Mouse (Mus musculus) spleen, embryonic (tissue): Measurements from ENCODE around the gene Nsrp1.

Experiments
- CTCF ChIA-PET: fragments of 350-600 bp; sonication (Branson Sonifier 250); formaldehyde crosslinking; loops from one replicate; lab custom pipeline; 2022; lab: Charles Lee

Gene Nsrp1

DNA sequence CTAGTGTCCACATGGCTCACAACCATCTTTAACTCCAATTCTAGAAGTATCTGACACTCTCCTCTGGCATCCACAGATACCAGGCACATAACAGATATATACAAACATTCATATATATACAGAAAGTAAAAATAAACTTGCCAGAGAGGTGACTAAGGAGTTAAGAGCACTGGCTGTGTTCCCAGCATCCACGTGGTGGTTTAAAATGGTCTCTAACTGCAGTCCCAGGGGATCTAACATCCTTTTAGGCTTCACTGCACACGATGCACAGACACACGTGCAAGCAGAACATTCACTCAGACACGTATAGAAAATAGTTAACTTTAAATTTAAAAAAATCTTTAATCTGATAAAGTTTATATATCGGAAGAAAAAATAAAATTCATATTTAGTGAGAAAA, 16.3 kb downstream of the Nsrp1 start:
- CTCF ChIA-PET: no interaction called here

DNA sequence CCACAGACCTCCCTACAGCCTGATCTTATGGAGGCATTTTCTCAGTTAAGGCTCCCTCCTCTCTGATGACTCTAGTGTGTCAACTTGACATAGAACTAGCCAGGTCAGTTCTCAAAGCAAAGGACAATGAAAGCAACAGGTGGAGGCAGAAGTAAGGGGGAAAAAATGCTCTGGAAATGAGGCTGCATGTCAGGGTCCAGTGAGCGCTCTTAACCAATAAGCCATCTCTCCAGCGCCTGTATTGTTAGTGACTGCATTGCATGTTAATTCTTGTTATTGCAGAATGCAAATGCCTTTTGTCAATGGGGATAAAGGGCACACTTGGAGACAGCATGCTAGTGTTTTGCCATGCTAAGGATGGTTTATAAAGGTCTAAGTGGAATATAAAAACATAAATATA, 35.4 kb downstream of the Nsrp1 start:
- CTCF ChIA-PET: no interaction called here

DNA sequence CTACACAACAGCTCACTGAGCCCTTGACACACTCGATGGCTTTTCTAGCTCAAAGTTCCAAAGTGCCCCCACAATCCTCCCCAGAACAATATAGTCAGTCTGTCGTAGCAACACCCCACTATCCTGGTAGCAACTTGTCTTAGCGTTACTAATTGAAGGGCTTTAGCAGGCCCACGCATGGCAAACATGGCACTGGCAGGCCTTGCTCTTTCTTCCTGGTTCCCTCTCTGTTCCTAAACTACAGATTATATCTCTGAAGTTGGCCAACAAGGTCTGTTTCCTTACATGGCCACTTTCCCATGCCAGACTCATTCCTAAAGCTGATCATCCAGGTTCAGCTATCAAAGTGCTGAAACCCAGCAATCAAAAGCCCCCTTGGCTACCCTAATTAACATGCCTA, 36.3 kb downstream of the Nsrp1 start:
- CTCF ChIA-PET: no interaction called here

DNA sequence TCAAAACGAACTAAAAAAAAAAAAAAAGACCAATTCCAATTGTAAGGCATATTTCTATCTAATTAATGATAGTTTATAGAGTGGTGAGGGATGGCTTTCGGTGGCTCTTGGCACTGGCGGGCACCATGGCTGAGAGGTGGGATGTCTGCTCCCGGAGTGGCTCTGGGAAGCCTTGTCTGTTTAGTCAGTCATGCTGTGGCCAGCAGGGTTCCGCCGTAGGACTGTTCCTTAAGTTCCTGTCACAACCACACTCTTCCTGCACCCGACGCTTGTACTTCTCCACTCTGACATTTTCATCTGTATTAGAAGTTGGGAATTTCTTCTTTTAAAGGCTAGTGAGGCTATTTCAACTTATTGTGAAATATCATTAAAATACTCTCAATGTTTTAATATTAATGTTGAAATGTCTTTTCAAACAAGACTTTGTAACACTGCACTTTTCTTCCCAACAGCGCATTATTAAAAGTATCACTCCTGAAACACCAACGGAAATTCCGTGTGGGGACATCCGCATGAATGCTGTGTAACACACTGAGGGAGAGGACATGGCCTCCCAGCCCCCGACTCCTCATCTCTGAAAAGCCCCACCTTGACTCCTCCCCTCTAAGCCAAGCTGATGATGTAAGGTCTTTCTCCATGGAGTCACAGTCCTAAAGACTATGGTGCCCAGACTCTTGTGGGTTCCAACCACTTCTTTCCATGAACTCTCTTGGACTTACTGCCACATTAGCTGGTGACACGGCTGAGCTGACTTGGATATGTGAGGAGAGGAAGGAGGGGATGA, 46.9 kb downstream of the Nsrp1 start:
- CTCF ChIA-PET: no interaction called here

DNA sequence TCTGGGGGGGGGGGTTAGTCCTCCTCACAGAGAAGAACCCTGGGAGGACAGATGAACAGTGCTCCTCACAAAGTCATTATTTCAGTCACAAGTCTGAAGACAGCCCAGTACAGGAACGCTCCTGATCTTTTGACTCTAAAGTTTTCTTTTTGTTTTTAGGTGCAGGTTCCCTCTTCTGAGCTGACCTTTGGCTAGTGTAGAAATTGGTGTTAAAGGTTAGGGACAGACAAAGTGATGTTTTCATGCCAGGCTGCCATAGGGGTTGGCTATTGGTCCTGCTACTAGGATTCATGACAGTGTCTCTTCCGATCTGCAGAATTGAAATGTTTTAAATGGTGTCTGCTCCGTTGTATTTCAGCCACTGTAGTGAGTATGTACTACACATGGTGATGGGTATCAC, 50.1 kb downstream of the Nsrp1 start:
- CTCF ChIA-PET: no interaction called here

DNA sequence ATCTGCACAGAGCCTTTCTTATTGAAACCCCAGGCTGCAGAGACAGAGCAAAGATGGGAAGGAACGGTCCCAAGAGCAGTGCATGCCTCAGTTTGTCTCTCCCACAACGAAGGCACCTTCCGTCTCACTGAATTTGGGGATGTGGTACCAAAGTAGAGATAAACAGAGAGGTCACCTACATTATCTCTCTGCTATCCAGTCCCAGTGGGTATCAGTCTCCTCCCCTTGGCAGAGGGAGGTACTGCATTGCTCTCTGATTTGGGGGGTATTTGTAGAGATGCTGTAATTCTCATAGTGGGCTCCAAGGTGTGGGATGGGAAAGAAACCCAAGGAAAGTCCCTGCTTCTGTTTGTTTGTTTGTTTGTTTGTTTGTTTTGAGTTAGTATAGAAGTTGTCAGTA, 51.7 kb downstream of the Nsrp1 start:
- CTCF ChIA-PET: no interaction called here

DNA sequence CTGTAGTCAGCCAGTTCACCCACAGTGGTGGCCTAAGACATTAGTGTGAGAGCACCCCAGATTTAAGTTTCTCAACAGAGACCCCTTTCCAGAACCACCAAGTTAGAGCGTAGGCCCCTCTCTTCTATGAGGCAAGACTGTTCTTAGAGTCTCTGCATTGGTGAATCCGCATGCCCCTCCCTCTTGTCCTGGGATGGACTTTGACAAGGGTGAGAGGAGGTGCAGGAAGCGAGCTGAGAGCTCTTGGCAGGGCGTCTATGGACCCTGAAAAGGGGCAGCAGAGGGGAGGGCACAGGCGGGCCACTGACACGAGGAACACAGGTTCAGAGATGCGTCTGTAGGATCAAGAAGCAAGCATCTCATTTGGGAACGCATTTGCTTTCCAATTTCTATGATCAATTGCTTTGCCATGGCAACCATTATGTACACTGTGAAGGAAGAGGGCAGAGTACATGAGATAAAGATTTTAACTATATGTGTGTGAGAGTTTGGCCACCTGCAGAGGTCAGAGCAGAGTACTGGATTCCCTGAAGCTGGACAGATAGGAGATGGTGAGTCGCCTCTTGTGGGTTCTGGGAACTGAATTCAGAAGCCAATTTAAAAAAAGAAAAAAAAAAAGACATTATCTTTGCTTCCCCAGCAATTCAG, 56.4 kb downstream of the Nsrp1 start:
- CTCF ChIA-PET: no interaction called here

DNA sequence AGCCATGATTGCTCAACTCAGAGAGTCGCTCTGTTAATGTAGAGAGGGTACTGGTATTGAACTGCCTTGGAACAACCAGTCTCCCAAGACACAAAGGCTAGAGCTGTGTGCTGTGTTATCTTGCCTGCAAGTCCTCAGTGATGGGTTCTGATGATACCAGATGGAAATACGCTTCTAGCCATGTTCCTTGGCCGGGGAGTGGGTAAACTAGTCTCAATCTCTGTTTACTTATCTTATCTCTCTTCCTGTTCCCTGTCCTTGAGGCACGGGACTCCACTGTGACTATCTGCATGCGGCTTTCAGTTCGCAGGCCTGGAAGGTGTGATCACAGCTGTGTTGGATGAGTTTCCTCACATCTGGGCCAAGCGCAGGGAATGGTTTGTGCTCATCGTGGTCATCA, 58.7 kb downstream of the Nsrp1 start:
- CTCF ChIA-PET: no interaction called here

DNA sequence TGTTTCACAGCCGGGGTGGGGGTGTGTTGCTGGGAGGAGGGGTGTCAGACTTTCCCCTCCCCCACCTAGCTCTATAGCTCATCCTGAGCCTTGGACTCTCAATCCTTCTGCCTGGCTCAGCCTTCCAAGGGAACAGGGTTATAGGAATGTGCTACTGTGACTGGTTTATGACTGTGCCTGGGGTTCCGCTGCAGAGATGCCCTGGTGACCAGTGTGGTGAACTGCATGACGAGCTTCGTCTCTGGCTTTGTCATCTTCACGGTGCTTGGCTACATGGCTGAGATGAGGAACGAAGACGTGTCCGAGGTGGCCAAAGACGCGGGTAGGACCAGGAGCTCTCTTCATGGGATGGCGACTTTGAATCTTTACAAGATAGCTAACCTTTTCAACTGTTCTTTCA, 60.2 kb downstream of the Nsrp1 start:
- CTCF ChIA-PET: no interaction called here

DNA sequence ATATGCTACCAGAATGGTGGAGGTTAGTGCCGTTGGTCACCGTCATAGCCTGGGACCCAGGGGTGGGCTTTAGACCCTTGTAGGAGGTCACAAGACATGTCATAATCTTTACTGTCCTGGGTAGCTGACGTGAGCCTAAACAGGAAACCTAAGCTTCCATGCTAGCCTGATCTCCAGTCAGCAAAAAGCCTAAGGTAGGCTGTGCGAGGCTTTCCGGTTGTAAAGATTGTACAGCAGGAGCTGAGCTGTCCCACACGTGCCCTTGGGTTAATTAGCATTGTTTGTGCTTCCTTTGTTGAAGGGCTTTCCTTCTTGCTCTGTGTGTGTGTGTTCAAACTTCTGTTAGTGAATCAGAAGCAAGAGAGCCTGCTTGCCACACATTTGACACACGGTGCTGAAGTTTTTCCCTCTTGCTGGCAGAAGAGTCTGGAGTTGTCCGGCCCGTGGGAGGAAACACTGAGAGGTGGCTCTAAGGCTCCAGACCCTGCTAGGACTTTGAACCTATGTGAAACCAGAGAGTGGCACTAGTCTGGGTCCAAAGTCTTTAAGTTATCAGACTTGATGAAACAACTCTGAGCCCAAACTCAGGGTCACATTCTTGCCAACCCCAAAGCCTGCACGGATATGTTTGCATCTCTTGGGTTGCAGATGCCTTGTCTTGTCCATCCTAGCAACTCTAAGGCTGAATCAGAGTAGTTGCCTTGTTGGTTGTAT, 67.3 kb downstream of the Nsrp1 start:
- CTCF ChIA-PET: no interaction called here

DNA sequence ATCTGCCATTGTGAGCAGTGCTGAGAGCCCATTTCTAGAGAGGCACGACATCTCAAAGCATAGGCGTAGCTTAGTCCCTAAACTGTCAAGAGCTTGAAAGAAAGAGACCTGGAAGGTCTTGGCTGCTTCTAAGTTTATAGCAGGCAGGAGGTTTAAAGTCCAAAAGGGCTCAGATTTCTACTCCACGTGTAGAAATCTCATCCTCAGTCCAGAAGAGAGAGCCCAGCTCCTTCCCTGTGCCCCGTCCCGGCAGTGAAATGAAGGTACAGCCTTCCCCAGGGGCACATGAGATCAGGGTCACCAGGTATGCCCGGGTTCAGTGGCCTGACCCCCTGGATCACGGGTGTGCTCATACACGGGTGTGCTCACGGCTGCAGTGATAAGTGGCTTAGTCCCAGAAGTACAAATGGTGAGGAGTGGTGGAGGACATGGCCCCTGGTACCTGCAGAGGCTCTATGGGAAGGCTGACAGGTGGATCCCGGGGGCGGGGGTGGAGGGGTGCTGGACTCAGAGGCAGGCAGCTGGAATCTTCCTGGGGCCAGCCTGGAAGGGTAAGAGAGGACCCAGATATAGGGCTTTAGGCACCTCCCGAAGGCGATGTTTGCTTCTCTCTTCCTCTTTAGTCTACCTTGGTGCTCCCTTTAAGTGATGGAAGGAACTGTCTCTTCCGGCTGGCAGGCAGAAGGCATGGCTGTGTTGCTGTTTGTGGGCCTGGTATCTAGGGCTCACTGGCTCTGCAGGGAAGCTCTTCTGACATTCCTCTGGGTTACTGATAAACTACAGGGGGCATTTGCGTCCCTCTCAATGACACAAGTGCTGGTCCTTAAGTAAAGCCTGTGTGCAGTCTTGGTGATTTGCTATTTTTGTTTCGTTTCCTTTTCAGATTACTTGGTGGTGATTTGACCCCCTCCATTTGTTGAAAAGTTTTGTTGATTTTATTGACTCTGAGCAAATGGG, 68.9 kb downstream of the Nsrp1 start:
- CTCF ChIA-PET: no interaction called here

DNA sequence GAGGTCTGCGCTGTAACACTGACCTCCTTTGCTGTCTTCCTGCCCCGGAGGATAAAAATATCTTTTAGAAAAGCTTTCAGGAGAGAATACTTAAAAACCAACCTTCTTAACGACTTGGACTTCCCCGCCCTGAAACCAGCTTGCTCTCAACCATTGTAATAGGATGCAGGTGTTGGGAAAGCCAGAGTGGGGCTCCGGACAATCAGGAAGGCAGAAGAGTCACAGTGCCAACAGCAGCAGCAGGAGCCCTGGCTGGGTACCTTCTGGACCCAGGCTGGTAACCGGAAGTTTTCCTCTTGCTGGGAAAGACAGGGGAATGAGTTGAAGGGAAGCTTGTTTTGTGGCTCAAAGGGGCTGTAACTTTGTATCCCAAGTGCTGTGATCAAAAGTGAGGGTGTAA, 71.6 kb downstream of the Nsrp1 start:
- CTCF ChIA-PET: interaction anchor here (1.1 kb wide), 1 partner anchor 9 kb away, joined by 7 read pairs; the partner anchor contains the start of gene Slc6a4

DNA sequence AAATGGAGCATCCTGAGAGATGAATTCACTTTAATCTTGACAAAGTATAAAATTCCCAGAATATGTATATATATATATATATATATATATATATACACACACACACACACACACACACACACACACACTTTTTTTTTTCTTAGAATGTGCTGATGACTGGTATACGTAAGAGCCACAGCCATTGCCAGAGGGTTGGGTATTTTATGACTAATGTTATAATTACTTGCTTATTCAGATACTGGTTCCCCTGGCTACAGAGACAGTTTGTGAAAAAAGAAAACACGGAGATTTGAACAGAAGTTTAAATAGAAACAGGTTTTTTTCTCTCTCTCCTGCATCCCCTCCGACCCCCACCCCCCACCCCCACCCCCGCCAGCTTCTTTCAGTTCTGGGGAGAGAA, 72.4 kb downstream of the Nsrp1 start:
- CTCF ChIA-PET: no interaction called here

DNA sequence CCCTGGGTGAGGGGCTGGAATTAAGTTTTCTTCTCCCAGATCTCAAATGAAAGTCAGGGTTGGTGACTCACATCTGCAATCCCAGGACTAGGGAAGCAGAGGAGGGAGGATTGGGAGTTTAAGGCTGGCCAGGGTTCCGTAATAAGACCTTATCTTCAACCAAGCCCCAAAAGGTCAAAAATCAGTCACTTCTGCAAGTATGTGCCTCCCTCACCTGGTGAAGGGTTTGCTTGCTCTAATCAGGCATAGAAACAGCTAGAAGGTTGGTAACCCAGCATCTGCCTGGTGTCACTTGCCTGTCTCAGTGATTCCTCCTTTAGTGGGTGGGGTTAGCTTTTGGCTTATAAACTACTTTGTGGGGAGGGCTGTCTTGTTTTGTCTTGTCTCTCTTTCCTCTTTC, 75.9 kb downstream of the Nsrp1 start:
- CTCF ChIA-PET: no interaction called here

DNA sequence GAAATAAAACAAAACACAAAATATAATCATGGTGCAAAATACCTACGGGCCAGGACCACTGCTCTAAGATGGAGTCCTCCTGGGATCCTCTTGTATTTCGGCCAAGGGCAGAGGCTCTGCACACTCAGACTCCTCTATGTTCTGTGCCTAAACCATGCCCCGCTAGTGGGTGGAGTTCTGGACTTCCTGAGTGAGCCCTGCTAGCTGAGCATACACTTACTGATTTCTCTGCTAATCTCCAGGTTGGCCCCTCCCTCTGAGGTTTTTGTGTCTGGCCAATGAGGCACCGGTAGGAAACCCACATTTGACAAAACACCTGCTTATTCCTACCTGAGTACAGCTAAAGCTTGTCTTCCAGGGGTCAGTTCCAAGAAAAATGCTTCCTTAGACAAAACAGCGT, 77.5 kb downstream of the Nsrp1 start:
- CTCF ChIA-PET: interaction anchor here (0.7 kb wide), 1 partner anchor 303 kb away, joined by 12 read pairs; no protein-coding TSS in a partner anchor

DNA sequence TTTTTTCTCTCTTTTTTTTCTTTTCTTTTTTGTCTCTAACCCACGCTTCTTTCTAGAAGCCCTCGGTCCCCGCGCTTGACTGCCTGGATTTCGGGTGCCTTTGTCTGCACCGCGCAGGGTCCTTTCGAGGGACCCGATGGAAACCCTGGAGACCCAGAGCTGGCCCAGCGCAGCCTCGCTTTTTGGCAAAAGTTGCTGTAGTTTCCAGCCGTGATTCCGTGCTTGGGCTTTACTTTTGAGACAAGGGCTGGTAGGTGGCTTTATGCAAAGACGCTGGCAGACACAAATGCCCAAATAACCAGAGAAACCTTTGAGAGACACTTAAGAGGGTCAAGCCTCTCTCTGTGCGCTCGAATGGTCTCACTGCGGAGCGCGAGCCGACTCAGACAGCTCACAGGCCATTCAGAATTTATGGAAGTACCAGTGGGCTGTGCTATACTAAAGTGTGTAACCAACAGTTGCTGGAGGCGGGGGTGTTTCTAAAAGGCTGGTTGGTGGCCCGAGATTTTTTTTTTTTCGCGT, 79.5 kb downstream of the Nsrp1 start:
- CTCF ChIA-PET: interaction anchor here (0.7 kb wide), 1 partner anchor 363 kb away, joined by 3 read pairs; no protein-coding TSS in a partner anchor

DNA sequence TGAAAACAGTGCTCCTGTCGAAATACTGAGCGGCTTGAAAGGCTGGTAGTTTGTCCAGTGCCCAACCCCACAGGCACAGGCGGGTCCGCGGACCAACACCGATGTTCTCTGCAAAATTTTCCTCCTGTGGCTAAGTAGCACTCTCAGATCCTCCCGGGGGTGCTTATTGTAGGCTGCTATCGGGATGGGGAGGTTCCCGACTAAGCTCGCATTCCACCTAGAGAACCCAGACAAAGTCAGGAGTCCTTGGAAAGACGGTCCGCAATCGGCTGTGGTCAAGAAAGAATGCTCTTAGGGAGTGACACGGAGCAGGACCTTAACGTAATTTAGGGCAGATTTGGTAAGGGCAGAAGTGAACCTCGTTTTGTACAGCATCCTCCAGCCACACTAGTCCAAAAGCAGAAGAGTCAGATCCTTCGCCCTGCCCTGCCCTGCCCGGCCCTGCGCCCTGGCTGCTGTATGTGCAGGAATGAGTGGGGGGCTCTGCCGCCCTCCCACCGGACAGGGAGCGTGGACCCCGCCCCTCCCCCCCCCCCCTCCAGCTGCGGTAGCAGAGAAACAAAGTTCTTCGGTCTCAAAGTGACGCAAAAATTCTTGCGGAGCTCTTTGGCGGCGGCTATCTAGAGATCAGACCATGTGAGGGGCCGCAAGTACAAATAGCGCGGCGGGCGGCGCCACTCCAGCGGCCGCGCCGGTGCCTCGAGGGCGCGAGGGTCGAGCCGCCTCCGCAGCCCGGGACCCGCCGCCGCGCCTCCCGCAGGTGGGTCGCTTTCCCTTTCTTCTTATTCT, 80.1 kb downstream of the Nsrp1 start, which contains the start of gene Slc6a4:
Gene Slc6a4, plus strand, starts transcription at position 688 of the 789 bp plus-strand sequence.
- CTCF ChIA-PET: interaction anchor here (0.5 to 1.3 kb wide), 3 partner anchors 9 to 79 kb away, joined by 3 to 7 read pairs (median 3); no protein-coding TSS in a partner anchor

DNA sequence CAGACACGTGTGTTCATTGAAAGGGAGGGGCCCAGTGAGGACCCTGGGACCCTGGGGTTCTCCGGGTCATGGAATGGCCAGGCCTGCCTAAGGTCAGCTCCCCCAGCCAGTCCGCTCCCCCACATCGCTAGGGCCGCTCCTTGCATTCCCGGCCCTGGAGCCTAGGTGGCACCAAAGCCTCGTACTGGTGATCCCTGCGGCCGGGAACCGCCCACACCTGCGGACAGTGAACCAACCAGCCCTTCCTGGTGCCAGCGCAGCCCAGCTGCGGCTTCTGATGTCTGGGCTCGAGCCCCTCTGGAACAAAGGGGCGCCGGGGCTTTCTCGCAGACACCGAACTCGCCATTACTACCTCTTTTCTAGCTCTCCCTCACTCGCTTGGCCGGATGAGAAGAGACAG, 80.9 kb downstream of the Nsrp1 start:
- CTCF ChIA-PET: interaction anchor here (0.6 to 1.3 kb wide), 3 partner anchors 10 to 74 kb away, joined by 3 to 7 read pairs (median 3); no protein-coding TSS in a partner anchor

DNA sequence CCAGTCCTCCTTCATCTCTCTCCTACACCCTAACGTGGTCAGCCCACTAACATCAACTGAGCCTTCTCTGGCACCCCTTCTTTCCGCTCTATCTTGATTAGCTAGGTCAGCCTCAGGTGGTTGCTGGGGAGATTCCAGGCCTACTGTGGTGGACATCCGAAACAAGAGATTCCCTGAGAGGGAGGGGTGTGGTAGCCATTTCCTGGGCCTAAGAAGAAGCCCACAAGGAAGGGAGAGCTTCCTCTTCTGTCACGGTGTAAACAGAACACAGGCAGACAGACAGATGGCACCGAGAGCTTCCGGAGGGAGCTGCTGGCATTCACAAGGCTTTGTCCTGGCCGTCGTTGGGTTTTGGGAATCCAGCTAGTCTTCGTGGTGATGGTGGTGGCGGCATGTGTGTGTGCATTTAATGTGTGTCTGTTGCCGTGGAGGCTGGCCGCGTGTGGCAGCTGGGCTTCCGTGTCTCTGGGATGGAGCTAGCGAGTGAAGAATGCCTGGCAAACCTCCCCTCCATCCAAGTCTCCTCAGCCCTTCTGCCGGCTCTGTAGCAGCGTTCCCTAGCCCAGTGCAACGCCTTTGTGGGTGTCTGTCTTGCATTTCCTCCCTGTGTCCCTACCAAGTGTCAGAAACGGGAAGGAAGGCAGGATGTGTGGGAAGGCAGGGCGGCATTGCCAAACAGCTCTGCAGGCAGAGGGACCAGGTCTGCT, 82.1 kb downstream of the Nsrp1 start:
- CTCF ChIA-PET: interaction anchor here (0.7 kb wide), 1 partner anchor 48 kb away, joined by 3 read pairs; no protein-coding TSS in a partner anchor
